ENCODE assay signal across 30 mouse cellular contexts in genomic region chr17:21770336-21770735, GRCm38 (mm10).
"Had no signal": no experiment of that assay in that cellular context is flagged by ENCODE, and none has a peak within 500 bp of the region (broad histone marks: within the 10 kb centered on the region; RNA-seq: fewer than 3 reads in every experiment).

No protein-coding gene starts in this region.

- H3K4me2 ChIP-seq: limb, embryonic 12.5 days; limb, embryonic 13.5 days; limb, embryonic 15.5 days; liver, embryonic 11.5 days; liver, embryonic 12.5 days; liver, embryonic 13.5 days; liver, embryonic 15.5 days; lung, embryonic 14.5 days; lung, embryonic 15.5 days; midbrain, embryonic 11.5 days; midbrain, embryonic 12.5 days; midbrain, embryonic 13.5 days; midbrain, embryonic 15.5 days; neural tube, embryonic 12.5 days had no signal

- DNase-seq: left cerebral cortex, postnatal 4 days; liver; liver, embryonic 13.5 days; liver, postnatal 0 days; lung, adult 2 months; lung, embryonic 14.5 days; lung, postnatal 10 days; lung, postnatal 14 days; lung, postnatal 36 days; lung, postnatal 4 days; midbrain, embryonic 14.5 days had no signal

- H3K9me3 ChIP-seq: limb, embryonic 10.5 days; limb, embryonic 12.5 days; limb, embryonic 13.5 days; limb, embryonic 15.5 days; liver, embryonic 12.5 days; liver, embryonic 13.5 days; liver, embryonic 15.5 days; lung, embryonic 15.5 days; midbrain, embryonic 10.5 days; midbrain, embryonic 12.5 days; midbrain, embryonic 15.5 days; neural tube, embryonic 12.5 days had no signal

- H3K4me3 ChIP-seq: left cerebral cortex, adult 2 months; limb, embryonic 10.5 days; limb, embryonic 12.5 days; limb, embryonic 13.5 days; limb, embryonic 15.5 days; liver, embryonic 12.5 days; liver, embryonic 13.5 days; liver, embryonic 15.5 days; lung, embryonic 15.5 days; megakaryocyte, embryonic 14.5 days; midbrain, embryonic 10.5 days; midbrain, embryonic 12.5 days; midbrain, embryonic 13.5 days; midbrain, embryonic 15.5 days; myocyte; neural tube, embryonic 12.5 days had no signal

- H3K9ac ChIP-seq: limb, embryonic 12.5 days; limb, embryonic 13.5 days; limb, embryonic 15.5 days; liver, embryonic 12.5 days; liver, embryonic 13.5 days; liver, embryonic 14.5 days; liver, embryonic 15.5 days; liver, postnatal 0 days; lung, embryonic 14.5 days; lung, embryonic 15.5 days; midbrain, embryonic 12.5 days; midbrain, embryonic 13.5 days; midbrain, embryonic 15.5 days; neural tube, embryonic 12.5 days had no signal

- H3K4me1 ChIP-seq: limb, embryonic 10.5 days; limb, embryonic 12.5 days; limb, embryonic 13.5 days; limb, embryonic 15.5 days; liver, embryonic 12.5 days; liver, embryonic 13.5 days; liver, embryonic 15.5 days; lung, embryonic 15.5 days; midbrain, embryonic 10.5 days; midbrain, embryonic 12.5 days; midbrain, embryonic 13.5 days; midbrain, embryonic 15.5 days; neural tube, embryonic 12.5 days had no signal

- H3K27me3 ChIP-seq: limb, embryonic 12.5 days; limb, embryonic 13.5 days; limb, embryonic 15.5 days; liver, embryonic 12.5 days; liver, embryonic 13.5 days; liver, embryonic 15.5 days; lung, embryonic 15.5 days; megakaryocyte, embryonic 14.5 days; midbrain, embryonic 12.5 days; midbrain, embryonic 13.5 days; midbrain, embryonic 15.5 days; neural tube, embryonic 12.5 days had no signal

- H3K36me3 ChIP-seq: limb, embryonic 10.5 days; limb, embryonic 12.5 days; limb, embryonic 13.5 days; limb, embryonic 15.5 days; liver, embryonic 12.5 days; liver, embryonic 13.5 days; liver, embryonic 15.5 days; lung, embryonic 15.5 days; midbrain, embryonic 10.5 days; midbrain, embryonic 12.5 days; midbrain, embryonic 13.5 days; midbrain, embryonic 15.5 days; neural tube, embryonic 12.5 days had no signal

- H3K27ac ChIP-seq: left cerebral cortex, adult 2 months; limb, embryonic 10.5 days; limb, embryonic 12.5 days; limb, embryonic 13.5 days; limb, embryonic 15.5 days; liver, embryonic 12.5 days; liver, embryonic 13.5 days; liver, embryonic 14.5 days; liver, embryonic 15.5 days; lung, embryonic 15.5 days; macrophage; midbrain, embryonic 10.5 days; midbrain, embryonic 12.5 days; midbrain, embryonic 13.5 days; midbrain, embryonic 15.5 days; neural tube, embryonic 12.5 days had no signal
